Mouse (Mus musculus) CH12.LX (cell line): ENCODE data around the gene Msi2. TPM values are rescaled to one million over a fixed set of nuclear protein-coding genes. Genes with fewer than 3 reads are reported as not detected.

Experiments
- DNase-seq: peaks from one replicate; pipeline ENCODE4 v3.0.0-alpha.2; 2013; ENCODE audit errors: extremely low read depth
- H3K27ac ChIP-seq: 2 replicates; pipeline ENCODE4 v1.5.1; 2012; ENCODE audit warnings: low read depth, mild to moderate bottlenecking, control low read depth, moderate library complexity; ENCODE audit not compliant: insufficient read depth
- H3K27me3 ChIP-seq: replicated peaks from 2 replicates; pipeline ENCODE3; 2012; ENCODE audit warnings: inconsistent platforms
- H3K36me3 ChIP-seq, 2 experiments: replicated peaks in 1 of 2; 2 replicates each; pipeline versions ENCODE3 to v1.6.1; 2012; ENCODE audit warnings: inconsistent platforms in 1 of 2, low read length in 1 of 2, mild to moderate bottlenecking in 1 of 2, mixed read lengths in 1 of 2, moderate library complexity in 1 of 2; ENCODE audit not compliant: control insufficient read depth in 1 of 2, insufficient read depth in 1 of 2
- H3K4me1 ChIP-seq, 2 experiments: 2 replicates each; pipeline ENCODE4 v1.6.1; 2012; ENCODE audit warnings: inconsistent platforms in 1 of 2, moderate library complexity in 1 of 2; ENCODE audit not compliant: insufficient read depth in 2 of 2, control insufficient read depth in 1 of 2
- H3K4me2 ChIP-seq: 2 replicates; pipeline ENCODE4 v1.6.1; 2012; ENCODE audit warnings: low read depth, mild to moderate bottlenecking, control low read depth; ENCODE audit not compliant: poor library complexity, insufficient read depth, severe bottlenecking
- H3K4me3 ChIP-seq, 3 experiments: fragments of 150-350 bp in 1 of 3; sonication (generic) in 1 of 3; replicated peaks in 1 of 3; 2 replicates each; pipeline versions ENCODE3 to v1.5.1; 2011 to 2012; ENCODE audit warnings: low read depth in 2 of 3, low read length in 2 of 3, mild to moderate bottlenecking in 2 of 3, moderate library complexity in 2 of 3, control low read depth in 1 of 3, improper control_type of control experiment in 1 of 3, inconsistent platforms in 1 of 3, mixed read lengths in 1 of 3; ENCODE audit not compliant: poor library complexity in 1 of 3
- H3K79me2 ChIP-seq: replicated peaks from 2 replicates; pipeline ENCODE4 v1.6.1; 2012; ENCODE audit warnings: mild to moderate bottlenecking, moderate library complexity; ENCODE audit not compliant: control insufficient read depth, poor library complexity, insufficient read depth, severe bottlenecking; ENCODE audit errors: extremely low read depth
- H3K9ac ChIP-seq: 2 replicates; pipeline ENCODE4 v1.6.1; 2012; ENCODE audit warnings: low read depth, mild to moderate bottlenecking, control low read depth, moderate library complexity; ENCODE audit not compliant: insufficient read depth
- H3K9me3 ChIP-seq: replicated peaks from 2 replicates; pipeline ENCODE3; 2012; ENCODE audit warnings: low read length, inconsistent platforms, mixed read lengths
- CHD1 ChIP-seq: IDR thresholded peaks from 2 replicates; pipeline ENCODE4 v1.6.1; 2012; ENCODE audit warnings: low read depth, low read length, improper control_type of control experiment, inconsistent platforms
- CHD2 ChIP-seq: IDR thresholded peaks from 2 replicates; pipeline ENCODE4 v1.6.1; 2011; ENCODE audit warnings: low read length, improper control_type of control experiment
- E2F4 ChIP-seq: IDR thresholded peaks from 2 replicates; pipeline ENCODE4 v1.6.1; 2011; ENCODE audit warnings: low read depth, low read length, improper control_type of control experiment; ENCODE audit not compliant: insufficient replicate concordance
- ELF1 ChIP-seq: IDR thresholded peaks from 2 replicates; pipeline ENCODE4 v1.6.1; 2014; ENCODE audit warnings: low read depth, mild to moderate bottlenecking, inconsistent platforms, low read length, improper control_type of control experiment
- ETS1 ChIP-seq: conservative IDR thresholded peaks from 2 replicates; pipeline ENCODE4 v1.6.1; 2012; ENCODE audit warnings: low read depth, mild to moderate bottlenecking, inconsistent platforms, low read length, improper control_type of control experiment, moderate library complexity
- GABPA ChIP-seq: IDR thresholded peaks from 2 replicates; pipeline ENCODE4 v1.6.1; 2012; ENCODE audit warnings: low read depth, low read length, improper control_type of control experiment, inconsistent platforms; ENCODE audit not compliant: insufficient replicate concordance
- HCFC1 ChIP-seq: IDR thresholded peaks from 2 replicates; pipeline ENCODE4 v1.6.1; 2012; ENCODE audit warnings: low read depth, mild to moderate bottlenecking, inconsistent platforms, low read length, improper control_type of control experiment
- IRF4 ChIP-seq: IDR thresholded peaks from 2 replicates; pipeline ENCODE4 v1.6.1; 2014; ENCODE audit warnings: low read depth, mild to moderate bottlenecking, inconsistent platforms, low read length, improper control_type of control experiment
- JUND ChIP-seq: conservative IDR thresholded peaks from 2 replicates; pipeline ENCODE4 v1.6.1; 2011; ENCODE audit warnings: low read depth, low read length, improper control_type of control experiment
- KAT2A ChIP-seq: IDR thresholded peaks from 2 replicates; pipeline ENCODE4 v1.6.1; 2012; ENCODE audit warnings: low read length, improper control_type of control experiment, inconsistent platforms; ENCODE audit not compliant: insufficient replicate concordance
- MAX ChIP-seq: IDR thresholded peaks from 2 replicates; pipeline ENCODE4 v1.6.1; 2011; ENCODE audit warnings: low read length, improper control_type of control experiment
- MAZ ChIP-seq: IDR thresholded peaks from 2 replicates; pipeline ENCODE4 v1.6.1; 2012; ENCODE audit warnings: low read depth, mild to moderate bottlenecking, inconsistent platforms, low read length, improper control_type of control experiment, moderate library complexity
- MEF2A ChIP-seq: IDR thresholded peaks from 2 replicates; pipeline ENCODE4 v1.6.1; 2014; ENCODE audit warnings: low read depth, mild to moderate bottlenecking, inconsistent platforms, low read length, improper control_type of control experiment, borderline replicate concordance
- MXI1 ChIP-seq: IDR thresholded peaks from 2 replicates; pipeline ENCODE4 v1.6.1; 2011; ENCODE audit warnings: mild to moderate bottlenecking, low read depth, low read length, improper control_type of control experiment
- MYC ChIP-seq: IDR thresholded peaks from 2 replicates; pipeline ENCODE4 v1.6.1; 2011; ENCODE audit warnings: low read depth, mild to moderate bottlenecking, improper control_type of control experiment, low read length
- NELFE ChIP-seq: IDR thresholded peaks from 2 replicates; pipeline ENCODE4 v1.6.1; 2011; ENCODE audit warnings: low read depth, low read length, improper control_type of control experiment
- NRF1 ChIP-seq: IDR thresholded peaks from 2 replicates; pipeline ENCODE4 v1.6.1; 2014; ENCODE audit warnings: low read depth, mild to moderate bottlenecking, inconsistent platforms, low read length, improper control_type of control experiment, moderate library complexity
- PAX5 ChIP-seq: IDR thresholded peaks from 2 replicates; pipeline ENCODE4 v1.6.1; 2012; ENCODE audit warnings: low read length, inconsistent platforms, mixed read lengths
- POLR2A ChIP-seq: IDR thresholded peaks from 2 replicates; pipeline ENCODE4 v1.6.1; 2011; ENCODE audit warnings: low read depth, mild to moderate bottlenecking, improper control_type of control experiment, low read length
- POLR2AphosphoS2 ChIP-seq: IDR thresholded peaks from 2 replicates; pipeline ENCODE4 v1.6.1; 2011; ENCODE audit warnings: low read depth, low read length, improper control_type of control experiment
- RCOR1 ChIP-seq: conservative IDR thresholded peaks from 2 replicates; pipeline ENCODE4 v1.6.1; 2012; ENCODE audit warnings: low read depth, mild to moderate bottlenecking, inconsistent platforms, low read length, improper control_type of control experiment
- SIN3A ChIP-seq: IDR thresholded peaks from 2 replicates; pipeline ENCODE4 v1.6.1; 2012; ENCODE audit warnings: low read length, improper control_type of control experiment, inconsistent platforms
- SMC3 ChIP-seq: IDR thresholded peaks from 2 replicates; pipeline ENCODE4 v1.6.1; 2011; ENCODE audit warnings: low read depth, low read length, improper control_type of control experiment
- TCF12 ChIP-seq: IDR thresholded peaks from 2 replicates; pipeline ENCODE4 v1.6.1; 2014; ENCODE audit warnings: low read depth, mild to moderate bottlenecking, inconsistent platforms, low read length, improper control_type of control experiment
- UBTF ChIP-seq: IDR thresholded peaks from 2 replicates; pipeline ENCODE4 v1.6.1; 2012; ENCODE audit warnings: low read depth, mild to moderate bottlenecking, inconsistent platforms, low read length, improper control_type of control experiment, moderate library complexity
- USF2 ChIP-seq: conservative IDR thresholded peaks from 2 replicates; pipeline ENCODE4 v1.6.1; 2011; ENCODE audit warnings: low read depth, low read length, improper control_type of control experiment
- ZMIZ1 ChIP-seq: IDR thresholded peaks from 2 replicates; pipeline ENCODE4 v1.6.1; 2012; ENCODE audit warnings: low read depth, mild to moderate bottlenecking, inconsistent platforms, low read length, improper control_type of control experiment
- dilution Hi-C: fragments of 300-500 bp; cut with MboI; formaldehyde crosslinking; loops from 2 replicates; pipeline ENCODE4 v1.14.3; 2020; ENCODE audit warnings: low sequenced_read_pairs; ENCODE audit not compliant: extremely low pct_unique_long_range_greater_than_20kb, extremely low pct_ligation_motif_present
- in situ Hi-C: fragments of 300-500 bp; cut with MboI; formaldehyde crosslinking; loops from 3 replicates; pipeline ENCODE4 v1.14.3; 2019; ENCODE audit warnings: low sequenced_read_pairs, low pct_ligation_motif_present, low pct_unique_long_range_greater_than_20kb, mixed read lengths
- polyA plus RNA-seq: library from polyadenylated mRNA; unstranded; fragments of >175 nt; gene quantifications from 2 replicates; pipeline ENCODE4 v1.2.1, GENCODE M21; 2012; ENCODE audit warnings: low read depth; ENCODE audit not compliant: insufficient read length
- total RNA-seq, 2 experiments: library from RNA; depleted of rRNA; stranded (reverse); fragments of 300-350 nt in 1 of 2; fragments of >200 nt in 1 of 2; gene quantifications; 2 replicates each; pipeline ENCODE4 v1.2.3; 2012 to 2014

The Msi2 gene
- total and polyA plus RNA-seq, 3 experiments, result 40.3 to 73.1 (median 52.6) TPM

DNA sequence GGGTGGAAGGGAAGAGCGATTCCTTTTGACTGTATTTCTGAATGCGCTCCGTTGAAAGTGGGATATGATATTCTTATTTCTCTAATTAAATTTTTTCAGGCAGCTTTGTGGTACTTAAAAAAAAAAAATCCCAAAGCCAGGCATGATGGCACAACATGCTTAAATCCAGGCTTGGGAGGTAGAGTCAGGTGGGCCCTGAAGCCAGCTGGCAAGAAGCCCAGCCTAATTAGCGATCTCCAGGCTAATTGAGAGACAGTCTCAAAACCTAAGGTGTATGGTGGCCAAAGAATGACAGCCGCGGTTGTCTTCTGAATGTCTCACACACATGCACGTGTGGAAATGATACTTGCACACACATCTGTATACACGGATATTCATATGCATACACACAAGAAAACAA lies 41.2 kb upstream of the Msi2 start:
- DNase-seq, result no peak
- Histone ChIP-seq H3K36me3 (no peaks in the 10 kb centered on the region), H3K9ac (no peak overlapping the region), H3K27ac (no peak overlapping the region), H3K4me3 (no peak overlapping the region), H3K79me2 (no peaks in the 10 kb centered on the region), H3K4me1 (peaks cover 0 to 2% of the 10 kb centered on the region in 2 experiments; a peak in 1 of 4 replicates), H3K4me2 (no peak overlapping the region), H3K9me3 (peaks cover 5% of the 10 kb centered on the region), H3K27me3 (no peaks in the 10 kb centered on the region)
- TF ChIP-seq SIN3A (no peak), MEF2A (no peak), MYC (no peak), USF2 (no peak), MAX (no peak), JUND (no peak), NELFE (no peak), GABPA (no peak), NRF1 (no peak), ZMIZ1 (no peak), E2F4 (no peak), RCOR1 (no peak), TCF12 (no peak), POLR2AphosphoS2 (no peak), ETS1 (no peak), CHD2 (no peak), KAT2A (no peak), MXI1 (no peak), POLR2A (no peak), PAX5 (no peak)
- dilution Hi-C loops, result no loop called here
- in situ Hi-C loops, result no loop called here

GRCm38 (mm10) chr11:88758402-88758801 lies 40.1 kb upstream of the Msi2 start:
- no peaks in the 10 kb centered on the region for H3K27me3 ChIP-seq
- TF ChIP-seq UBTF, result no peak
- TF ChIP-seq RCOR1, result no peak
- no peak for TF ChIP-seq ELF1
- no peak for TF ChIP-seq HCFC1
- no peak for TF ChIP-seq IRF4
- no peak for TF ChIP-seq MEF2A
- TF ChIP-seq USF2, result no peak
- TF ChIP-seq MAZ, result no peak
- TF ChIP-seq JUND, result no peak
- no peak for TF ChIP-seq MAX
- no peak for TF ChIP-seq CHD1
- TF ChIP-seq NELFE, result no peak
- TF ChIP-seq TCF12, result no peak
- TF ChIP-seq POLR2AphosphoS2, result no peak
- no peak for TF ChIP-seq ZMIZ1
- TF ChIP-seq MYC, result no peak
- no peak for TF ChIP-seq SMC3
- no peak for TF ChIP-seq CHD2
- TF ChIP-seq ETS1, result no peak
- no peaks in the 10 kb centered on the region for H3K79me2 ChIP-seq
- dilution Hi-C loops, result no loop called here
- no peak overlapping the region for H3K9ac ChIP-seq
- no peaks in the 10 kb centered on the region for H3K36me3 ChIP-seq
- H3K4me1 ChIP-seq, result peaks cover 0 to 2% of the 10 kb centered on the region in 2 experiments; a peak in 1 of 4 replicates
- H3K9me3 ChIP-seq, result peaks cover 2% of the 10 kb centered on the region
- in situ Hi-C loops, result no loop called here
- no peak overlapping the region for H3K27ac ChIP-seq
- no peak overlapping the region for H3K4me2 ChIP-seq
- DNase-seq, result no peak
- no peak overlapping the region for H3K4me3 ChIP-seq
